Mouse (Mus musculus) olfactory bulb, adult 2 months (tissue): Measurements from ENCODE around the gene Krcc1. TPM values are rescaled to one million over a fixed set of nuclear protein-coding genes. Genes with fewer than 3 reads are reported as not detected.
"Not testable (repeated sequence)": the region's sequence is repeated elsewhere in the genome, so short reads cannot be mapped to it uniquely, and the experiment has no call there.

Source experiments
- H3K27ac ChIP-seq: fragments of 200-500 bp; 2 replicates; pipeline ENCODE4 v1.5.1; 2012; ENCODE audit warnings: low read depth, low read length; ENCODE audit not compliant: insufficient read depth
- H3K4me1 ChIP-seq: fragments of 200-500 bp; 2 replicates; pipeline ENCODE4 v1.6.1; 2012; ENCODE audit warnings: low read length; ENCODE audit not compliant: control insufficient read depth, insufficient read depth
- H3K4me3 ChIP-seq: fragments of 200-500 bp; 2 replicates; pipeline ENCODE4 v1.5.1; 2012; ENCODE audit warnings: mild to moderate bottlenecking, low read depth, low read length, moderate library complexity; ENCODE audit not compliant: insufficient read depth
- CTCF ChIP-seq: fragments of 200-500 bp; IDR thresholded peaks from 2 replicates; pipeline ENCODE4 v1.5.1; 2012; ENCODE audit warnings: low read depth, mild to moderate bottlenecking, low read length, moderate library complexity; ENCODE audit not compliant: insufficient read depth
- POLR2A ChIP-seq: fragments of 200-500 bp; IDR thresholded peaks from 2 replicates; pipeline ENCODE4 v1.6.1; 2012; ENCODE audit warnings: mild to moderate bottlenecking, low read depth, low read length, moderate library complexity; ENCODE audit not compliant: insufficient read depth
- WGBS: fragments of 180-500 bp; shearing (Covaris S2); methylation state at CpG from one replicate; pipeline ENCODE4 v1.1.7; 2018; 5-methylcytosine and 5-hydroxymethylcytosine counted together
- polyA plus RNA-seq: library from polyadenylated mRNA; stranded (reverse); fragments of >200 nt; gene quantifications from 2 replicates; pipeline ENCODE4 v1.2.4, GENCODE M21; 2012; ENCODE audit warnings: low replicate concordance; ENCODE audit not compliant: missing spikeins, insufficient read depth, insufficient read length

The Krcc1 gene
- polyA plus RNA-seq, 1 experiment, result not detected

DNA sequence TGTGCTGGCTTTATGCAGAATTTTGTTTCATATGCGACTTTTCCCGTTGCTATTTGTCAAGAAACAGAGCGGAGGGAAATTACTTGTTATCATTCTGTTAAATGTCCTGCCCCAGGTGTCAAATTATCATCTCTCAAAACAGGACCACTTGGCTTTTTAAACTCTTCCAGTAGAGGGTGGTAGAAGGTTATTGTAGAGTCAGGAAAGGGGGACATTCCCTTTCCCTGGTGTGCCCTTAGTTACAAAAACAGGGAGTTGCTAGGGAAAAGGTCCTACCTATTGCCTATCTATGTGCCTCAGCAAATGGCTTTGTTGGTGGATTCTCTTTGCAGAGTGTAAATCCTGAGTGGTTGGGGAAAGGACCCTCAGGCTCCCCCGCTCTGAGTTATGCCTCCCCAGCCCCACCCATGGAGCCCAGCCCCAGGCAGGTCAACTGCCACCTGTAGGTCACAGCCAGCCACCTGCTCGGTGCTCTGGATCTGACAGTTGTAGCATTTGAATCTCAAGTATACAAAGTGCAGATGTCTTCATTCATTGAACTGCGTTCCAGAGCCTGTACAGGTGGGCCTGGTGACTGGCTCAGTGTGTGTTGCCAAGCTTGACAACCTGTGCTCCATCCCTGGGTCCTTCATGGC is 30.7 kb downstream of the Krcc1 start:
- WGBS, result 69% methylated on average over 6 of the region's 6 CpGs
- Histone ChIP-seq H3K4me1 (no peaks in the 10 kb centered on the region), H3K27ac (no peak overlapping the region), H3K4me3 (no peak overlapping the region)
- no peak for TF ChIP-seq CTCF
- no peak for TF ChIP-seq POLR2A

GRCm38 (mm10) chr6:71307486-71307885 is 36.0 kb downstream of the Krcc1 start:
- Histone ChIP-seq H3K4me3 (no peak overlapping the region), H3K27ac (no peak overlapping the region), H3K4me1 (no peaks in the 10 kb centered on the region)
- WGBS, result 88% methylated on average over 8 of the region's 8 CpGs
- TF ChIP-seq CTCF, result no peak
- TF ChIP-seq POLR2A, result no peak

GRCm38 (mm10) chr6:71321826-71322283 is 50.4 kb downstream of the Krcc1 start, which contains the start of gene Smyd1:
Gene Smyd1 (minus strand): TSS chr6:71322233.
- TF ChIP-seq CTCF (no peak), POLR2A (no peak)
- WGBS, result 86% methylated on average over 3 of the region's 3 CpGs

DNA sequence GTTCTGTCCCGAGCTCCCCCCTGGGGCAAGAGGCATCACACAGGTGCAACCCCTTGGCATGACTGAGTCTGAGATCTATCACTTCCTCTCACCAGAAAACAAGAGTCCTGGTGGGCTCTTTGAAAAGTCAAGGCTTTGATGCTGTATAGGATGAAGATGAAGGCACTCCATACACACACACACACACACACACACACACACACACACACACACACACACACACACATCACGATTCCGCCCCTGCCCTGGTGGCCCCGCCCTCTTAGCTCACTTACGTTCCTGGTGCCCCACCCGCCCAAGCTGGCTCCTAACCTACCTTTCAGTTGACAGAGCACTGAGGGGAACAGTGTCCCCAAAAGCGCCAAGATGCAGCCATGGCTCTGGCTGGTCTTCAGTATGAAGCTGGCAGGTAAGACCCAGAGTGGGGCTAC is 51.0 kb downstream of the Krcc1 start, which contains the start of gene Cd8b1:
Cd8b1 (plus strand) TSS at position 298 of the 431 bp plus-strand sequence.
- Histone ChIP-seq H3K4me1 (no peaks in the 10 kb centered on the region), H3K27ac (no peak within 1 kb of the TSS; the same call in 1 of the 2 replicates), H3K4me3 (no peak within 1 kb of the TSS; the same call in 1 of the 2 replicates)
- TF ChIP-seq CTCF (no peak), POLR2A (no peak)
- 80% methylated on average over 7 of the region's 7 CpGs for WGBS

More at GRCm38 (mm10) chr6:71321826-71322283, 50.4 kb downstream of the Krcc1 start, which contains the start of gene Smyd1:
- Histone ChIP-seq H3K27ac (no peak within 1 kb of the TSS), H3K4me3 (no peak within 1 kb of the TSS; the same call in 1 of the 2 replicates), H3K4me1 (no peaks in the 10 kb centered on the region)

DNA sequence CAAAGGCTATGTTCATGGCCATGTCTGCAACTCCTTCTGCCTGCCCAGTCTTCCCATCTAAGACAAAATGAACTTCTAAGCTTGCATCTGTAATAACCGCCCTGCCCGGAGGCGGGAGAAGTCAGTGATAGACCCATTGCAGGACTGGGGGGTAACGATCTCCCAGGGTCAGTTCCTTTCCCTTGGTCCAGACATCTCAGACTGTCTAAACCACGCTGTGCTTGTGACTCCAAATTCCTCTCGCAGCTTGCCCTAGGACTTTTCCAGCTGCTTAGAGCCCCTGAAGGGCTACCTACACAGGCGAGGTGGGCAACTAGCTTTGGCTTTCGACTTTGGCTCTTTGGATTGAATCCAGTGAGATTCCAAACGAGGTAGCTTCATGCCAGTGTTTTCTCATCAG is 53.3 kb downstream of the Krcc1 start:
- Histone ChIP-seq H3K4me1 (no peaks in the 10 kb centered on the region), H3K4me3 (no peak overlapping the region; the same call in 1 of the 2 replicates), H3K27ac (no peak overlapping the region)
- WGBS, result 87% methylated on average over 9 of the region's 9 CpGs
- TF ChIP-seq POLR2A (no peak), CTCF (no peak)

GRCm38 (mm10) chr6:71329881-71330280 is 58.4 kb downstream of the Krcc1 start:
- Histone ChIP-seq H3K27ac (no peak overlapping the region), H3K4me3 (no peak overlapping the region), H3K4me1 (no peaks in the 10 kb centered on the region)
- TF ChIP-seq CTCF (no peak), POLR2A (no peak)
- 87% methylated on average over 6 of the region's 6 CpGs for WGBS

DNA sequence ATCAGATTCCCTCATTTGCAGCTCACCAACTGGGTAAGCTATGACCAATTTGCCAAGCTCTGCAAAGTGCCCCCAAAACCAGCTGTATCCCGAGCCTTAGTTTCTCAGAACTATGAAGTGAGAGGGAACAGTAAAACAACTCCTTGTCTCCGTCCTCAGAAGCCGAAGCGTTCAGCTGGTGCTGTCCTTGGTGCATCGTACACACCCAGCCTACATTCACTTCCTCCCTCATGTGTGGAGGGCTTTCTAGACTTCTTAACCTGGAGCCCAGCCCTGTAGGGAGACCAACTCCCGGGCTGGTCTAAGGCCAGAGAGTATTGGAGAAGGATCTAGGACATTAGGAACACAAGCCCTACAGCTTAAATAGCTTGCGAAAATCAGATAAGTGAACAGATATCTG is 59.0 kb downstream of the Krcc1 start:
- no peak overlapping the region for H3K4me3 ChIP-seq
- TF ChIP-seq CTCF (no peak), POLR2A (no peak)
- H3K4me1 ChIP-seq, result no peaks in the 10 kb centered on the region
- WGBS, result 90% methylated on average over 7 of the region's 7 CpGs
- H3K27ac ChIP-seq, result no peak overlapping the region

GRCm38 (mm10) chr6:71331491-71331890 is 60.0 kb downstream of the Krcc1 start:
- WGBS, result 92% methylated on average over 2 of the region's 4 CpGs
- not testable (repeated sequence) for H3K4me1 ChIP-seq, H3K4me3 ChIP-seq, H3K27ac ChIP-seq

DNA sequence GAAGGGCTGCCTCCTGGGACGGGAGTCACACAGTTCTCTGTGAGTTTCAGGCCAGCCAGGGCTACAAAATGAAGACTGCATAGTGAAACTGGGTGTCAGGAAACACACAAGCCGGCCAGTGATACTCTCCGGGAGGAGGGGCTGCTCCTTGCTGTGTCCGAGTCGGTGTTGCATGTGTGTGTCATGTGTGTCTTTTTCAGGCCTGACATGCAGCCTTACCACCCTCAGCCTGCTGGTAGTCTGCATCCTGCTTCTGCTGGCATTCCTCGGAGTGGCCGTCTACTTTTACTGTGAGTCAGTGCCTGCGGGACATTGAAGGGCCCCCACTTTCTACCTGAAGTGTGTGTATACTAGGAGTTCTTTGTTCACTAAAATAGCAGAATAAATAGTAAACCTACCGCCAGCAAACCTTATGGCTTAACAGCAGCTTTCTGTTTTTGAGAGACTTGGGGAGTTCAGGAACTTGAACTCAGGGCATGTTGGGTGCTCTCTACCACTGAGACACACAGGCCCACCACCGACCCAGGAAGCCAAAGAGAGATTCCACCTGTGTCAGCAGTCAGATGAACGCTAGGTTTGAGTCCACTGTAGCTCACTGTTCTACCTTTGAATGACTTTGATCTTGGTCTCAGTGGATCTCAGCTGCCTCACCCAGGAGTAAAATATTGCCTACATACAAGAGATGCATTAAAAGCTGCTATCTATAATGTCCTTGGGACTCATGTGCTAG is 60.9 kb downstream of the Krcc1 start:
- Histone ChIP-seq H3K4me1 (no peaks in the 10 kb centered on the region), H3K4me3 (no peak overlapping the region), H3K27ac (no peak overlapping the region)
- TF ChIP-seq POLR2A, result no peak
- no peak for TF ChIP-seq CTCF
- 89% methylated on average over 11 of the region's 11 CpGs for WGBS
